Mouse (Mus musculus) cerebellum, adult 2 months (tissue): ENCODE measurements around the gene Sema6c. TPM values are rescaled to one million over a fixed set of nuclear protein-coding genes. Genes with fewer than 3 reads are reported as not detected.

Experiments
- DNase-seq, 2 experiments: peaks; one replicate each; pipeline ENCODE4 v3.0.0; 2021
- H3K27ac ChIP-seq: fragments of 200-500 bp; 2 replicates; pipeline ENCODE4 v1.5.1; 2012; ENCODE audit warnings: low read length, control low read depth, inconsistent platforms; ENCODE audit not compliant: insufficient read depth
- H3K27me3 ChIP-seq: fragments of 200-500 bp; 2 replicates; pipeline ENCODE4 v1.6.1; 2012; ENCODE audit warnings: inconsistent platforms, mild to moderate bottlenecking, low read length, moderate library complexity; ENCODE audit not compliant: control insufficient read depth, insufficient read depth
- H3K4me1 ChIP-seq: fragments of 200-500 bp; 2 replicates; pipeline ENCODE4 v1.6.1; 2011; ENCODE audit warnings: low read length; ENCODE audit not compliant: control insufficient read depth, insufficient read depth
- H3K4me3 ChIP-seq: fragments of 200-500 bp; replicated peaks from 2 replicates; pipeline ENCODE3; 2011; ENCODE audit warnings: mild to moderate bottlenecking, low read depth, low read length, control low read depth; ENCODE audit not compliant: insufficient read depth
- CTCF ChIP-seq: fragments of 200-500 bp; IDR thresholded peaks from 2 replicates; pipeline ENCODE4 v1.5.1; 2011; ENCODE audit warnings: low read depth, mild to moderate bottlenecking, control low read depth, low read length, moderate library complexity, borderline replicate concordance; ENCODE audit not compliant: insufficient read depth
- POLR2A ChIP-seq: fragments of 200-500 bp; IDR thresholded peaks from 2 replicates; pipeline ENCODE4 v1.6.1; 2011; ENCODE audit warnings: low read length, control low read depth, borderline replicate concordance; ENCODE audit not compliant: insufficient read depth
- WGBS: fragments of 180-500 bp; shearing (Covaris S2); methylation state at CpG from one replicate; pipeline ENCODE4 v1.1.7; 2018; 5-methylcytosine and 5-hydroxymethylcytosine counted together
- polyA plus RNA-seq: library from polyadenylated mRNA; depleted of rRNA; stranded (reverse); fragments of >200 nt; gene quantifications from 2 replicates; pipeline ENCODE4 v1.2.3, GENCODE M21; 2012

The Sema6c gene
- polyA plus RNA-seq, 1 experiment: 40.5 TPM

DNA sequence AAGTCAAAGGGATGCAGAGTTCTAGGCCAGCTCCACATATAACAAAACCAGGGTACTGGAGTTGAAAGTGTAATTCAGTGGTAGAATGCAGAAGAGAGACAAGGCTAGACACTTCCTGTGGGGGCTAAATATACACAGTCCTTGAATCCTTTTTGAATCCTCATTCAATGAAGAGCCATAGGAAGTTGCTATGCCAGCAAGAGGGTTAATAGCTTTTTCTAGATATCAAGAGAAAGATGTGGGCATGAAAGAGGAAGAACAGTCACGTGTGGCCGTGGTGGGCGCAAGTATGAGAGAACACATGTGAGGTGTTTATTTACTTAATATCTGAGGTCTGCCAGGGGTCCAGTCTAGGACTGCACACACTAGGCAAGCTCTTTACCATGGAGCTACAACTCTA, 23.9 kb upstream of the Sema6c start:
- no peak for TF ChIP-seq POLR2A
- TF ChIP-seq CTCF: no peak
- H3K27me3 ChIP-seq: no peaks in the 10 kb centered on the region
- peaks cover 2% of the 10 kb centered on the region; the same call in 1 of the 2 replicates for H3K4me1 ChIP-seq
- 93% methylated on average over 3 of the region's 3 CpGs for WGBS
- H3K4me3 ChIP-seq: no peak overlapping the region
- no peak overlapping the region for H3K27ac ChIP-seq
- no peak for DNase-seq

DNA sequence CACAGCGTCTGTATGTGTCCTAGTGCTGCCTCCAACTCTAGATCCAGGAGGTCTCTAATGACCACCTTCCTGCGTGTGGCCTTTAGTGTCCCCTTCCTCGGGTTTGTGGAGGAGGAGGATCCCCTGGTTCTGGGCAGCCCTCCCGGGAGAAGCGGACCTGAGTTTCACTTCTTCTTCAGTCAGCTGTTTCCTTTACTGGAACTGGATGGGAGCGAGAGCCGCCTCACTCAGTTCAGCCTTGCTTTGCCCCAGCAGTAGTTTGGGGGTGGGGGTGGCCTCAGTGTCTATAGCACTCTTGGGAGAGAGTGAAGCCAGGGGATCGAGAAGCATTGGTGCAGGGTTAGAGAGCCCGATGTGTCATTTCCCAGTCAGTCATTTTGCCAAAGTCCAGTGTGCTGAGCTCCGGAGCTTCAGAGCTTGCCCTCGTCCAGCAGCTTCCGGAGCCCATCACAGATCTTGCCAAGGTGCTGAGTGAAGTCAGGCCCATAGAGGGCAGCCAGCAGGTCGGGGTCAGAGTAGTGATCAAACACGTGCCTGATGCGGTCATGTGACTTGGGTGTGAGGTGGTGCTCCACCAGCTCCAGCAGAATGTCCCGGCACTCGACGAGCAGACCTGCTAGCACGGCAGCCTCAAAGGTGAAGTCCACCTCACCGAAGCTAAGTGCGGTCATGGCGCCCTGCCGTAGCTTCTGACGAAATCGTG, 20.5 kb upstream of the Sema6c start:
- TF ChIP-seq CTCF: no peak
- TF ChIP-seq POLR2A: no peak
- no peak for DNase-seq
- Histone ChIP-seq H3K27ac (no peak overlapping the region), H3K4me3 (no peak overlapping the region), H3K27me3 (no peaks in the 10 kb centered on the region), H3K4me1 (peaks cover 2% of the 10 kb centered on the region; the same call in 1 of the 2 replicates)
- WGBS: 73% methylated on average over 25 of the region's 25 CpGs

DNA sequence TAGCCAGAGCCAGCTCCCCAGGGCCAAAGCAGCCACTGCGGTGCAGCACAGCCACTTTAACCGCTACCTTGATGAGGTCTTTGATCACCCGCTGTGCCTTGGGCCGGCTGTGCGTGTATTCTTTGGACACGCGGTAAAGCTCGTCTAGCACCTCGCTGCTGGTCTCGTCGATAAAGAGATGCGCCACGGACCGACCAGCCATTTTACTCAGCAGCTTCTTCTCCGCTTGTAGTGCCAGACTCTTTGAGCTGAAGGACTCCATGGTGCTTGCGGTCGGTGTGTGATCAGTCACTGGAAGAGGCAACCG, 20.0 kb upstream of the Sema6c start:
- Histone ChIP-seq H3K27ac (no peak overlapping the region), H3K27me3 (no peaks in the 10 kb centered on the region), H3K4me3 (no peak overlapping the region), H3K4me1 (peaks cover 2% of the 10 kb centered on the region; the same call in 1 of the 2 replicates)
- TF ChIP-seq POLR2A (no peak), CTCF (no peak)
- WGBS: 63% methylated on average over 18 of the region's 18 CpGs
- no peak for DNase-seq

DNA sequence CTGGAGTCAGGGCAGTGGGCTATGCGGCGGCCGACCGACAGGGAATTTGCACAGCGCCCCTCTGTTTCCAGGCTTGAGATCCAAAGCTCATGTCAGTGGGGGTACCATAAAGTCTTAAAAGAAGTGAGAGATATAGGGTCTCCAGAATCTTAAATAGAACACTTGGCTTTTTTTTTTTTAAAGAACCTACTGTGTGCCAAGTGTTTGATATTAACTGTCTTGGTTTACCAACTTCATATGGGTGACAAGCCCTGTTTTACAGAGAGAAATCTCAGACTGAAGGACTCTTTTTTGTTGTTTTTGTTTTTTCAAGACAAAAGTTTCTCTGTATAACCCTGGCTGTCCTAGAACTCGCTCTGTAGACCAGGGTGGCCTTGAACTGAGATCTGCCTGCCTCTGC, 19.5 kb upstream of the Sema6c start:
- no peak for DNase-seq
- H3K4me1 ChIP-seq: no peaks in the 10 kb centered on the region; the same call in 1 of the 2 replicates
- WGBS: 93% methylated on average over 6 of the region's 6 CpGs
- H3K27ac ChIP-seq: no peak overlapping the region
- H3K27me3 ChIP-seq: no peaks in the 10 kb centered on the region
- TF ChIP-seq CTCF (no peak), POLR2A (no peak)
- no peak overlapping the region for H3K4me3 ChIP-seq

DNA sequence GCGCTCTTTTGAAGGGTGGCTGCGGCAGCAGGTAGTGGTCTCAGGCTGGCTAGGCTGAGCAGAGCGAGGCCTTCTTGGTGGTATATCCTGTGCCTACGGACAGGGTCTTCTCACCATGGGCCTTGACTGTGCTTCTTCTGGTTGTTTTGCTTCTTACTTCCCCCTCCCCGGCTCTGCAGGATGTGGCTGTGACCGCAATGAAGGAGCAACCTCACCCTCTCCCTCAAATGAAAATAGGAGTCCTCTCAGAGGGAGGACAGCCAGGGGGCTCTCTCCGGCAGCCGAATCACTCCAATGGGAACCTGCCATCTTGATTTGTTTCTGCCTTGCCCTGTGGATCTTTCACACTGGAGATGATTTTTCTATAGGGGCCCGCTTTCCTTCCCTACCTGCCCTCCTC, 18.8 kb upstream of the Sema6c start:
- Histone ChIP-seq H3K27ac (no peak overlapping the region), H3K4me1 (no peaks in the 10 kb centered on the region; the same call in 1 of the 2 replicates), H3K27me3 (no peaks in the 10 kb centered on the region), H3K4me3 (no peak overlapping the region)
- no peak for DNase-seq
- 99% methylated on average over 9 of the region's 9 CpGs for WGBS
- no peak for TF ChIP-seq POLR2A
- TF ChIP-seq CTCF: no peak

DNA sequence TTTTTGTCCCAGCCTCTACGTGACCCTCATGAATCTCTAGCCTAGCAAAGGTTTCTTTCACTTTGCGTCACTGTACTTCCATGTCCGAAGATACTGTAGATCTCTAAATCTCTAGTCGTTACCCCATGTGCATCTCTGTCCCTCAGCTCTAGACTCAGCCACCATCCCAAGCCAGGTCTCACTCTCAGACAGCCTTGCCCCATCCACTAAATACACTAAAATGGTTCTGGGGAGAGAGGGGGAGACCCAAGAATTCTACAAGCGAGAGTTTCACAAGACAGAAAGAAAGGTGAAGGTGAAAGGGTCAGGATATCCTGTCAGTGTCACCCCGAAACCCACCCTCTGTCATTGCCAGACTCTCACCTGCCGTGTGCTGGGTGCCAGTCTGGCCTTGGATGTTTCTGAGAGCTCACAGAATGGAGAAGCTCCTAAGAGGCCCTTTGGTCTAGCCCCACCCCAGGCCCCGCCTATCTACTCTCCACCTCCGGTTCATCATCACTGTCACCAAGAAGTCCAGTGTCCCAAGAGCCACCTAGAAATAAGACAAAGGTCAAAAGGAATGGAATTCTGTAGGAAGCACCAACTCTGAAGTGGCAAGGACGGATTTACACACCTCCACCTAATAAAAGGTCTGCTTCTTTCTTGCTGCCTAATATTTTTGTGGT, 18.2 kb upstream of the Sema6c start, which contains the start of gene Tnfaip8l2:
Gene Tnfaip8l2 (minus strand): TSS at position 409 of the 665 bp plus-strand sequence.
- no peaks in the 10 kb centered on the region for H3K27me3 ChIP-seq
- no peak within 1 kb of the TSS for H3K4me3 ChIP-seq
- DNase-seq: no peak
- TF ChIP-seq POLR2A (no peak), CTCF (no peak)
- no peak within 1 kb of the TSS for H3K27ac ChIP-seq
- H3K4me1 ChIP-seq: no peaks in the 10 kb centered on the region
- WGBS: 83% methylated on average over 10 of the region's 10 CpGs

DNA sequence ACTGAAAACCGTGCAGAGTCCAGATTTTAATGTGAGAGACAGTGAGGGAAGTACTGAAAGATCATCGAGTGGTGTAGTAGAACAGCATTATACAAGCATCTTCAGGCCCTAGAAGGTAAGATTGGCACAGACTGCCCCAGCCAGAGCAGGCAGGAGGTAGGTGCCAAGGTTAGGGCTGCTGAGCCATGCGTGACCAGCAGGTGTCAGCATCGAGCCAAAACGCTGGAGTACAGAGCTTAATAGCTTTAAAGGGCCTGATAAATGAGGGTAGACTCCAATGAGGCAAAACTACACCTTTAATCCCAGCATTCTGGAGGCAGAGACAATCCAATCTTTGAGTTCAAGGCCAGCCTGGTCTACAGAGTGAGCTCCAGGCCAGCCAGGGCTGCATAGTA, 17.6 kb upstream of the Sema6c start:
- 9% methylated on average over 5 of the region's 5 CpGs for WGBS

DNA sequence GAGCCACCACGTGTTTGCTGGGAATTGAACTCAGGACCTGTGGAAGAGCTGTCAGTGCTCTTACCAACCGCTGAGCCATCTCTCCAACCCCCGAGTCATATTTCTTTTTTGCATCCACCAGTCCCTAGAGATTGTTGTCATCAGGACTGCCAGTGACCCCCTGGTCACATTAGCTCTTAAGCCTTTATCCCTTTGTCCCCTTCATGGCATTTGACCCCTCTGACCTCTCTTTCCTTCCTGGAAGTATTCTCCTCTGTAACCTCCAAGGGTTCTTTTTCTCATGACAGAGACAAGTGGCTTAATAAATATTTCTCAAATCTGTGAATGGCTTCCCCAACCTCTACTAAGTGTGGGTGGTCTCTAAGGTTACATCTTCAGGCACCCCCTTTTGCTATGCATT, 12.3 kb upstream of the Sema6c start:
- Histone ChIP-seq H3K27ac (no peak overlapping the region), H3K4me3 (no peak overlapping the region), H3K27me3 (no peaks in the 10 kb centered on the region), H3K4me1 (no peaks in the 10 kb centered on the region)
- no peak for DNase-seq
- 61% methylated on average over 3 of the region's 3 CpGs for WGBS
- no peak for TF ChIP-seq POLR2A
- no peak for TF ChIP-seq CTCF

More for the DNA sequence above, 17.6 kb upstream of the Sema6c start:
- no peaks in the 10 kb centered on the region for H3K27me3 ChIP-seq
- TF ChIP-seq POLR2A (no peak), CTCF (peak; percentile 98)
- H3K4me1 ChIP-seq: no peaks in the 10 kb centered on the region
- peak; percentile 88 to 95 for DNase-seq
- H3K4me3 ChIP-seq: no peak overlapping the region
- no peak overlapping the region for H3K27ac ChIP-seq
